Mouse (Mus musculus) hindbrain, embryonic 10.5 days (tissue): ENCODE results near the gene Mrps6. TPM values are rescaled to one million over a fixed set of nuclear protein-coding genes. Genes with fewer than 3 reads are reported as not detected.

Experiments
- DNase-seq: peaks from one replicate; pipeline ENCODE4 v3.0.0-alpha.2; 2017; ENCODE audit warnings: low spot score
- H3K27ac ChIP-seq: fragments of 300-500 bp; sonication (generic); 2 replicates; pipeline ENCODE4 v1.5.1; 2016; ENCODE audit warnings: mild to moderate bottlenecking, moderate library complexity
- H3K27me3 ChIP-seq: fragments of 300-500 bp; sonication (generic); 2 replicates; pipeline ENCODE4 v1.6.1; 2016; ENCODE audit warnings: mild to moderate bottlenecking; ENCODE audit not compliant: poor library complexity, insufficient read depth, severe bottlenecking
- H3K36me3 ChIP-seq: fragments of 300-500 bp; sonication (generic); 2 replicates; pipeline ENCODE4 v1.6.1; 2016; ENCODE audit warnings: mild to moderate bottlenecking, moderate library complexity
- H3K4me1 ChIP-seq: fragments of 300-500 bp; sonication (generic); replicated peaks from 2 replicates; pipeline ENCODE4 v1.6.1; 2016; ENCODE audit warnings: mild to moderate bottlenecking
- H3K4me3 ChIP-seq: fragments of 300-500 bp; sonication (generic); 2 replicates; pipeline ENCODE4 v1.5.1; 2016; ENCODE audit warnings: mild to moderate bottlenecking, moderate library complexity
- H3K9me3 ChIP-seq: fragments of 300-500 bp; sonication (generic); 2 replicates; pipeline ENCODE4 v1.6.1; 2016; ENCODE audit warnings: mild to moderate bottlenecking, moderate library complexity
- WGBS: fragments of 180-500 bp; shearing (Covaris S2); methylation state at CpG from one replicate; pipeline ENCODE4 v1.1.7; 2016; 5-methylcytosine and 5-hydroxymethylcytosine counted together
- polyA plus RNA-seq: library from polyadenylated mRNA; unstranded; fragments of >200 nt; fragmentation: Nextera tagmentation; extraction: Ambion mirVana; gene quantifications from 2 replicates; pipeline ENCODE4 v1.2.1, GENCODE M21; 2016

The Mrps6 gene
- 139 and 143 TPM in 2 replicates for polyA plus RNA-seq

GRCm38 (mm10) chr16:92057852-92058643 is at the start of gene Mrps6, which contains the start of the genes Gm49711 and Slc5a3:
TSS of gene Mrps6 (plus strand) at chr16:92058270.
TSS of gene Gm49711 (plus strand) at chr16:92058316.
TSS of gene Slc5a3 (plus strand) at chr16:92058322.
- peaks cover 12% of the 10 kb centered on the region for H3K9me3 ChIP-seq
- DNase-seq = peak; percentile 95
- H3K4me1 ChIP-seq = peaks cover 35% of the 10 kb centered on the region
- no peaks in the 10 kb centered on the region for H3K27me3 ChIP-seq
- peak within 1 kb of the TSS; percentile 97 for H3K27ac ChIP-seq
- H3K4me3 ChIP-seq = peak within 1 kb of the TSS; percentile 91
- peaks cover 38% of the 10 kb centered on the region for H3K36me3 ChIP-seq
- under 1% methylated on average over 88 of the region's 99 CpGs for WGBS

- H3K9me3 ChIP-seq = no peaks in the 10 kb centered on the region
- DNase-seq = no peak
- 90% methylated on average over 2 of the region's 2 CpGs for WGBS
These were observed 48.5 kb upstream of the Mrps6 start for GRCm38 (mm10) chr16:92009586-92009985.

DNA sequence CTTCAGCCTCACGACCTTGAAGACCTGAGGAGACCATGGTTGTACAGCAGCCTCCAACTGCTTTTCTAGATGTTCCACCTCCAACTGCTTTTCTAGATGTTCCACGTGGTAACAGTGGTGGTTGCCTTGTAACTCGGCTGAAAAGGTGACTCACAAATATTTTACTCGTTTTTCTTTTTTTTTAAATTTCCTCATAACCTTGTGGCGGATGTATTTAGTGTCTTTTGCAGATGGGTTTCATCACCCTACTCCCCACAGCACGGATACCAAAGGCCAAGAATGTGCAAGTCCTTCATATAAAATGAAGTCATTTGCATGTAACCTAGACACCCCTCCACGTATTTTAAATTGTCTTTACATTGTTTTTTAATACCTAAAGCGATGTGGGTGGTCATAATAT is 41.3 kb upstream of the Mrps6 start:
- WGBS = 91% methylated on average over 8 of the region's 8 CpGs
- H3K4me3 ChIP-seq = no peak overlapping the region
- no peaks in the 10 kb centered on the region for H3K36me3 ChIP-seq
- no peak for DNase-seq
- no peaks in the 10 kb centered on the region for H3K27me3 ChIP-seq
- H3K27ac ChIP-seq = no peak overlapping the region
- no peaks in the 10 kb centered on the region for H3K9me3 ChIP-seq
- peaks cover 17% of the 10 kb centered on the region for H3K4me1 ChIP-seq

More at GRCm38 (mm10) chr16:92009586-92009985, 48.5 kb upstream of the Mrps6 start:
- Histone ChIP-seq H3K4me1 (no peaks in the 10 kb centered on the region), H3K4me3 (no peak overlapping the region), H3K27me3 (no peaks in the 10 kb centered on the region), H3K36me3 (no peaks in the 10 kb centered on the region), H3K27ac (no peak overlapping the region)

GRCm38 (mm10) chr16:92019141-92020118 is 38.6 kb upstream of the Mrps6 start:
- Histone ChIP-seq H3K36me3 (no peaks in the 10 kb centered on the region), H3K9me3 (no peaks in the 10 kb centered on the region), H3K4me1 (peaks cover 24% of the 10 kb centered on the region), H3K4me3 (peak overlapping the region; percentile 45), H3K27me3 (no peaks in the 10 kb centered on the region), H3K27ac (peak overlapping the region; percentile 88)
- peak; percentile 64 for DNase-seq
- 7% methylated on average over 26 of the region's 26 CpGs for WGBS

DNA sequence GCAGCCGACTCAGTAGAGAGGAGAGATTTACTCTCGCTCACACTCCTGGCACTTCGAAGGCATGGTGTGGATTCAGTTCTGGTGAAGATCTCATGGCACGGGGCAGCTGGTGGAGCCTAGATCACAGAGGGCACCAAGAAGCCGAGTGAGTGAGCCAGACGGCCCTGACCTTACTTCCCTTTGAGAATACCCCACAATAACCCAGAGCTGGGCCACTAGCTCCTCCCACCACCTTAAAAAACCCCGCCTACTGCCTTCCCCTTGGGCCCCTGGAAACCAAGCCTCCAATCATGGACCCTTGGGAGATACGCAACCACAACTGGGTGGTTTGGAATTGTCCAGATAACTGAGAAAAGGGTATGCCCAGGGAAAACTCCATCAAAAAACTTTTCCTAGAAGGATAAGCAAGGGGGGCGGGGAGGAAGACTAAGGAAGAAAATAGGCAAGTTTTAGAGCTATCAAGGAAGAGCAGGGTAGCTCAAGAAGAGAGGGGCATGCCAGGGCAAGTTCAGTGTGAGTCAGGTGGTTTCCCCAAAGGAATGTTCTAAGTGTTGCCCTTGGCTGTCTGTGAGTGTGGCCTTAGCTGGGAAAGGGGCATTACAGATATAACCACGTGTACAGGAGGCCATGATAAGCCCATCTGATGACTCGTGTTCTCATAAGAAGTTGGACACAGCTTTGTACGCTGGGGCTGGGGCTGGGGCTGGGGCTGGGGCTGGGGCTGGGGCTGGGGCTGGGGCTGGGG is 36.2 kb upstream of the Mrps6 start:
- Histone ChIP-seq H3K27ac (0 out of 2 replicates have a peak overlapping the region, but pooled peaks have one; percentile 4), H3K27me3 (no peaks in the 10 kb centered on the region), H3K9me3 (no peaks in the 10 kb centered on the region), H3K36me3 (no peaks in the 10 kb centered on the region), H3K4me3 (no peak overlapping the region), H3K4me1 (peaks cover 24% of the 10 kb centered on the region)
- DNase-seq = no peak
- WGBS = 84% methylated on average over 12 of the region's 12 CpGs

GRCm38 (mm10) chr16:92022494-92023283 is 35.4 kb upstream of the Mrps6 start:
- H3K27ac ChIP-seq = no peak overlapping the region
- H3K9me3 ChIP-seq = no peaks in the 10 kb centered on the region
- H3K4me1 ChIP-seq = peaks cover 24% of the 10 kb centered on the region
- H3K27me3 ChIP-seq = no peaks in the 10 kb centered on the region
- H3K4me3 ChIP-seq = no peak overlapping the region
- H3K36me3 ChIP-seq = no peaks in the 10 kb centered on the region
- DNase-seq = no peak
- WGBS = 77% methylated on average over 20 of the region's 20 CpGs

- Histone ChIP-seq H3K36me3 (no peaks in the 10 kb centered on the region), H3K9me3 (no peaks in the 10 kb centered on the region), H3K4me1 (peaks cover 10% of the 10 kb centered on the region), H3K27ac (no peak overlapping the region), H3K27me3 (no peaks in the 10 kb centered on the region), H3K4me3 (no peak overlapping the region)
- WGBS = 83% methylated on average over 3 of the region's 3 CpGs
- DNase-seq = no peak
These were observed 24.8 kb upstream of the Mrps6 start for GRCm38 (mm10) chr16:92033286-92033685.

DNA sequence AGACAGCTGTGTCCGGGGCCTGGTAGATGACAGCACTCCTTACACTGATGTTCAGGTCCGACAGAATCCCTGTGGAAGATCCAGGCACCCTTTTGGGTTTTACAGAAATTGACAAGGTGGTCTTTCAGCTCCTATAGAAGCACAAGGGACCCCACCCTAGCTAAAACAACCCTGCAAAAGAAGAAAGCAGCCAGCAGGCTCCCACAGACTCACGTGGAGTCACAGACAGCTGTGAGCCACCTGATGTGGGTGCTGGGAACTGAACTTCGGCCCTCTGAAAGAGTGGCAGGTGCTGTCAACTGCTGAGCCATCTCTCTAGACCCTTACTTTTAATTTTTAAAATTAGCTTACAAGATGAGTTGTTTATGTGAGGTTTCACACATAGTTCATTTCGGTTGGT is 23.4 kb upstream of the Mrps6 start:
- Histone ChIP-seq H3K4me3 (no peak overlapping the region), H3K9me3 (no peaks in the 10 kb centered on the region), H3K36me3 (no peaks in the 10 kb centered on the region), H3K4me1 (peaks cover 10% of the 10 kb centered on the region), H3K27ac (no peak overlapping the region), H3K27me3 (no peaks in the 10 kb centered on the region)
- no peak for DNase-seq
- 70% methylated on average over 5 of the region's 5 CpGs for WGBS

DNA sequence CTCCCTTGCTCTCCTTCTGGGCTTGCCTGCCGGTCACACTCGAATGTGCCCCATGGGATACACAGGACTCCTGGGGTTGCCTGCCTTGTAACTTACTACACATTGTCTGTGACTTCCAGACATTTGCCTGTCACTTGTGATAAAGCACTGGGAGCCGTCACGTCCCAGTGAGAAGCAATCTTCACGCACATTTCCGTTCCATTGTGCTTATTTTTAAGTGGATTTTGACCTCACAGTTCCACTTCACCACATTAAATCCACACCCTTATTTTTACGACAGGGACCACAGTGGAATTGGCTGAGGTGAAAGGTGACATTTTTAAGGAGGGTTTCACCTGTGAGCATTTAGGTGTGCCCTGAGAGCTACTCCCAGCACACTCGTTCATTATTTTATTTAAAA is 21.4 kb upstream of the Mrps6 start:
- Histone ChIP-seq H3K36me3 (no peaks in the 10 kb centered on the region), H3K27ac (no peak overlapping the region), H3K4me1 (peaks cover 10% of the 10 kb centered on the region), H3K9me3 (peaks cover 2% of the 10 kb centered on the region; the same call in 1 of the 2 replicates), H3K27me3 (no peaks in the 10 kb centered on the region), H3K4me3 (no peak overlapping the region)
- DNase-seq = no peak
- 49% methylated on average over 8 of the region's 8 CpGs for WGBS

GRCm38 (mm10) chr16:92037891-92038607 is 20.0 kb upstream of the Mrps6 start:
- no peaks in the 10 kb centered on the region for H3K27me3 ChIP-seq
- peaks cover 2% of the 10 kb centered on the region; the same call in 1 of the 2 replicates for H3K9me3 ChIP-seq
- no peak overlapping the region for H3K4me3 ChIP-seq
- no peak overlapping the region for H3K27ac ChIP-seq
- H3K36me3 ChIP-seq = no peaks in the 10 kb centered on the region
- H3K4me1 ChIP-seq = peaks cover 10% of the 10 kb centered on the region
- DNase-seq = no peak
- WGBS = 86% methylated on average over 21 of the region's 21 CpGs

- Histone ChIP-seq H3K27me3 (no peaks in the 10 kb centered on the region), H3K9me3 (peaks cover 2% of the 10 kb centered on the region; the same call in 1 of the 2 replicates), H3K27ac (no peak overlapping the region), H3K4me1 (peaks cover 10% of the 10 kb centered on the region), H3K4me3 (no peak overlapping the region), H3K36me3 (no peaks in the 10 kb centered on the region)
- WGBS = 90% methylated on average over 7 of the region's 7 CpGs
- no peak for DNase-seq
These were observed 18.6 kb upstream of the Mrps6 start for GRCm38 (mm10) chr16:92039421-92039820.
